Mouse (Mus musculus) liver (tissue): Measurements from ENCODE around the gene Ccdc153.

Experiments
- DNase-seq: peaks from one replicate; pipeline ENCODE4 v3.0.0-alpha.2; 2020; ENCODE audit warnings: mixed read lengths

Gene Ccdc153

DNA sequence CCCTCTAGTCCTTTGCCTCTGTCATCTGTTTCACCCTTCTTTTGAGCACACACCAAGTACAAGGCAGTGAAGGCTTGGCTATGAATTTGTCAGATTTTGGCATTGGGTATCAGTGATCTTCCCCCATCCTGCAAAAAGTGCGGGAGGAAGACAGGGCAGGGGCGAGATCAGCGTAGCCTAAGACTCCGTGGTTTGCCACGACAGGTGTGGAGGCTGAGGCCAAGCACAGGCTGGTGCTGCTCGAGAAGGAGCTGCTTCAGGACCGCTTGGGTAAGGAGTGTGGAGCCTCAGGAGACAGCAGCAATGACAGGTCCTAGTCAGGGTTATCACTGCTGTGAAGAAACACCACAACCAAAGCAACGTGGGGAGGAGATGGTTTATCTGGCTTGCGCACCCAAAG is 942 bp downstream of the Ccdc153 start:
- DNase-seq, result no peak

DNA sequence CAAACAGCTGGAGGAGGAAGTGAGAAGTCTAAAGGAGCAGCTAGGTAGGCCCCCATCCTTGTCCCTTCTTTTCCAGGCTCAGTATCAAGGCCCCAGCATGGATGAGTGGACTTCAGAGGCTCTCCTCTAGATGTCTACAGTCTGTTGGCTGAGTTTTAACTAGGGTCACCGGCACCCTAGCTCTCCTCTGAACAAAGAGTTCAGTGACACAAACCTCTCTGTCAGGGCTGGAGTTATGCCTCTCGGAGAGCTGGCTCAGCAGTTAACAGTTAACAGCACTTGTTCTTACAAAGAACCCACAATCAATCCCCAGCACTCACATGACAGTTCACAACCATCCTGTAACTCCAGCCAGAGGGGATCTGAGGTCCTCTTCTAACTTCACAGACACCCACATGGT is 3.1 kb downstream of the Ccdc153 start:
- no peak for DNase-seq

DNA sequence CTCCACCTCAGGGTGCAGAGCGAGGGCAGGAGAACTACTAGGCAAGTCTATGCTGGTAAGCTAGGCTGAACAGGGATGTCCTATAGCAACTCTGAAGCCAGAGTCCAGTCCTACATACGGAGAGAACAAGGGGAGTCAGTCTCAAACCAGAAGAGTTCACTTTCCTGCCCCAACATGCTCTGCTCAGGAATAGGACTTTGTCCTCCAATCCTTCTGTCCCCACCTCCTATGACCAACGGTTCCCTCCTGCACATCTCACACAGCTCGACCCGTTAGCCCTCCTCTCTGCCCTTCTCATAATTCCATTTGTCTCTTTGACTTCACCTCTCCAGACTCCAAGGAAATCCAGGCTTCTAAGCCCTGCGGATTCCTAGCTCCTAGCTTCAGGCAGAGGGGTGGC is 7.4 kb downstream of the Ccdc153 start:
- no peak for DNase-seq

DNA sequence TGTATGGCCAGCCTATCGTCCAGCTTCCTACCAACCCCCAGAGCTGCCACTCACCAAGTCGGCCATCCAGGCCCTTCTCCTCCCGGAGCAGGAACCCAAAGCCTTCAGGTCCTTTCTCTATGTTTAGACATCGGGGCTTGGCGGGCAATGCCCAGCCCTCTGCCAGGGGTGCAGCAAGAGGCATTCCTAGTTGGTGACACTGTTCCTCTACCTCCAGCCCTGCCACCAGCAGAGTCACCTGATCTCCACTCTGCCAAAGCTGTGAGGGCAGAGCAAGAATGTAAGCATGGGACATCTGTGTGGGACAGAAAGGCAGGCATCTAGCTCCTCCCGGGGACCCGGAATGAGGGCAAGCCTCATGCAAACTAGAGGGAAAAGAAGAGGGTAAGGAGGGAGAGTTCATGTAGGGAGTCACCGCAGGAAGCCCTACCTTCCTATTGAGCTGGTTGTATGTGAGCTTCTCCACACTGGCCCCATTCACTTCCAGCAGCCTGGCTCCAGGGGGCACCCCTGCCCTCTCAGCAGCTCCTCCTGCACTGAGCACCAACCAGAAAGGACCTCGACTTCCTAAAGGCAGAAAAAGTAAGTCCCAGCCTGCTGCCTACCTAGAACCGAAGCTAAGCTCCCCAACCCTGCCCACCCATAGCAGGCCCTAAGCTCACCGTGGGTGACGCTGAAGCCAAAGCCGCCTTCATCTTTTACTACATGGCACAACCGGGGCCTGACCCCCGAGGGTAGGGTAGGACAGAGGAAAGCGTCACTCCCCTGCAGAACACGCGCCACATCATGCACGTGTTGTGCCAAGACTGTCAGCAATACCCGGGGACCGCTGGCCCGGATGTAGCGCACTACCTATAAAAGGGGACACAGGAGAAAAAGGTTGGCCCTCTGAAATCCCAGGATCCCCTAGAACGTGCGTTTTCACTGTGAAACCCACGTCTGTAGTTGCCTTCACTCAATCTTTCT is 9.0 kb downstream of the Ccdc153 start:
- peak; percentile 75 for DNase-seq

DNA sequence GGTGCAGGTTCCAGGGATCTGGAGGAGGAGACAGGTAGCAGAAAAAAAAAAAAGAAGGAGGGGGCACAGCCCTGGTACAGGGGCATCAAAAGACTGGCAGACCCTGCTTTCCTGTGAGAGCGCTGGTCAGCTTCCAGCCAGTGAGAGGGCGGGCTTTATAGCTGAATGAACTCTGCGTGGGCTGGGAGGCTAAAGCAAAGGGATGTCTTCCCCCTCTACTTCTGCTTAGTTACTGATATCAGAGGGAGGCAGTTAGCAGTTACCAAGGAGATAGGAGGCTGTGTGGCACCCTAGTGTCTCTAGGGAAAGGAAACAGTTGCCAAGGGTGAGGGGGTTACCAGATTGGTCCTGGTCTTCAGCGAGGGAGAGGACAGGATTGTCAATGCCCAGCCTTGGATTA is 10.0 kb downstream of the Ccdc153 start:
- no peak for DNase-seq

DNA sequence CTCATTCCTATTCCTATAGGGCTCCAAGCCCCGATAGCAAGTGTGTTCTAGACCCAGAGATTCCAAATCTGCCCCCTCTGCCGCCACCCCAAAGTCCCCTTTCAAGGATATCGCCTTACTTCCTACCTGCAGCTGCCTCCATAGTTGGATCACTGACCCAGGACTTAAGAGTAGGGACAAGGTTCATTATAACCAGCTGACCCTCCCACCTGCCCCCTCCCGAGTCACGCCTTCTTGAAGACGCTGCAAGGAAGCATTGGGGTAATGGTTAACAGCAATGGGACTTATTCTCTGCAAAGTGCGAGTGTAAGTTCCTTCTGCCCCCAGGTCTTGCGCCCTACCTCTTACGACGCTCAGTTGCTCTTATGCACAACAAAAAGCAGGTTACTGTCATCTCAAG is 10.8 kb downstream of the Ccdc153 start, which contains the start of gene Pdzd3:
Pdzd3 (minus strand) TSS at position 158 of the 400 bp plus-strand sequence.
- no peak for DNase-seq

DNA sequence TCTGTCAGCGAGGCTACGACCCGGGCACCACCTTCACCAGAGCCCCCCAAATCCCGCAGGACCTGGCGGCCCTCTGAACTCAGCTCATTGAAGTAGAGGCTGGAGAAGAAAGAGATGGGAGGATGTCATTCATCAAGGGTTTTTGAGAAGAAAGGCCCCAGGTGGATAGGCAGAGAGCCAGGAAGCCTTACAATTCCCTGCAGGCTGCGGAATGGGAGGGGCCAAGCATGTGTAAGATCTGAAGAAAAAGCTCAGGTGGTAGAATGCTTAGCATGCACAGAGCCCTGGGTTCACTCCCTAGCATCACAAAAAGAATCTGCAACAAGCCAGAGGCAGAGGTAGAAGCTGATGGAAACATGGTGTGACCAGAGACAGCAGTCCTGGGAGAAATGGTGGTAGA is 13.0 kb downstream of the Ccdc153 start:
- no peak for DNase-seq

DNA sequence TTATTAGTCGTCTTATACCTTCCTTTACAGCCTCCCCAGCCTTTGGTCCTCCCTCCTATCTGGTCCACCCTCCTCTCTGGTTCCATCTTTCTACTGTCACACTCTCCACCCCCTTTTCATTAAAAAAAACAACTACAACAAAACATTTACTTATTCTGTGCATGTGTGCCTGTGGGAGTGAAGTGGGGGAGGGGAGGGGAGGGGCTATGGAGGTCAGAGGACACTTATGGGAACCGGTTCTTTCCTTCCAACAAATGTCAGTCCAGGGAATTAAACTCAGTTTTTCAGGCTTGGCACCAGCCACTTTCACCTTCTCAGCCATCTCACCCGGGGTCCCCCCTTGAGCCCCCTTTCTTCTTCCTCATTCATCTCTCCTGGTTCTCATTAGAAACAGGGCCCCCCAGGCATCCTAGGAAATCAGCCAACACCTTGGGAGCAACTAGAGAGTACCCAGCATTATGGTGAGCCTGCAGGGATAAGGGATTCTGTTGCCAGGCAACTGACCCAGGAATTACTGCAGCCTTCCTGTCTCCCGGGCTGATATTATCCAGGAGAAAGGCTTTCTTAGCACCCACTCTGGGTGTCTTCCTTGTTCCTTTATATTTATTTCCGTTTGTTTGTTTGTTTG is 14.1 kb downstream of the Ccdc153 start:
- DNase-seq, result no peak

DNA sequence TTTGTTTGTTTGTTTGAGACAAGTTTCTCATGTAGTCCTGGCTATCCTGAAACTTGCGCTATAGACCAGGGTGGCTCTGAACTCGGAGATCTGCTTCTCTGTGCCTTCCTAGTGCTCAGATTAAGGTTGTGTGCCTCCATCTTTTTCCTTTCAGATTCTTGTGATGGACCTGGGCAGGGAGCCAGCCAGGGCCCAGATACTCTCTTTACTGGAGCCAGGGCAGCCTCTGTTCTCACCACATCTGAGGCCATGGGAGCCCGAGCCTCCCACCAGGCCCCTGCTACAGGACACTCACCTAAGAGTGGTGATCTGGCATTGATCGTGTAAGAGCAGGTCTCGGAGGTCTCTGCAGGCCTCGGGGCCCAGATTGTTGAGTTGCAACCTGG is 14.7 kb downstream of the Ccdc153 start:
- no peak for DNase-seq

DNA sequence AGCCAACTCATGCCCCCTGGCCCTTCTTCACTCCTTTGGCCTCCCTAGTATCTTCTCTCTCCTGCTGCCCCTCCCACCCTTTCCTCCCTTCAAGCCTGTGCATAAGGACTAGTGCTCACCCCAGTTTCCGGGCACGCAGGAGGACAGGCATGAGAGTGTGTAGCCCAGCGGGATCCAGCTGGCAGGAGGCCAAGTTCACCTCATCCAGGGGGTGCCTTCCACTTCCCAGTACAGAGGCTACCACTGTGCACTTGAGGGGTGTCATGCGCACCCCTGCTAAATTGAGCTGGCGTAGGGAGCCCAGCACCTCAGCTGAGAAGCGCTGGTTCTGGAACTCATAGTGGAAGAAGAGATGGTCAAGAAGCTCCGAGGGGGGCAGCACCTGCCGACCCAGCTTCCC is 15.7 kb downstream of the Ccdc153 start:
- DNase-seq, result no peak

DNA sequence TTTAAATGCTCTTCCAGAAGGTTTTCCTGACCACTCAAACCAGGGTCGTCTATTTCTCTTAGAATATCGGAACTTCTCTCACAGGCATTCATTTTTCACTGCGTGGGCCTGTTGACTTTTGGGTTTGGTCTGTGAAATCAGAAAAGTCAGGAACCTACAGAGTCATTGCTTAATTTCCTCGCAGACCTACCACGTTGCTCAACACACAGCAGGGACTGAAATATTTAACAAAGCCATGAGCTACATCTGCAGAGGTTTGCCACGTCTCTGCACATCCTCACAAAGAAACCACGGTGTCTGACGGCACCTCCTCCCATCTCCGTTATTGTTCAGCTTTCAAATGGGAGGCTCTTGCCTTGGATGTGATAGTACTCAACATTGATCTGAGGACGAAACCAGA is 18.5 kb downstream of the Ccdc153 start:
- no peak for DNase-seq

DNA sequence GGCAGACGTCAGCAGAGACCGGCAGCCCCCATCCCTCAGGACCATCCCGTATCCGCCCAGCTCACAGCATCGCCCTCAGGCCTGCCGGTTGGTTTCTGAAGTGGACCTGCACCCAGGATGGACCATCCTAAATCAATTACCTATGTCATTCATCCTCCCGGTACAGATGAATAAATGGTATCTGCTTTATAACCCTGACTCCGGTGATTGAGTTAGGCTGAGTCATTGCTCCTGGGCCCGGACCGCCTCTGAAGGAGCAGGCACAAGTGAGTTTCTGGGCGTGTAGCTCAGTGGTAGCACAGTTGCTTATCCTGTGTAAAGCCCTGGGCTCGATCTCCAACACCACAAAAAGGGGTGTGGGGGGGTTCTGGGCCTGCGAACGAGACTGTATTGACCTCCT is 20.9 kb downstream of the Ccdc153 start:
- DNase-seq, result no peak

DNA sequence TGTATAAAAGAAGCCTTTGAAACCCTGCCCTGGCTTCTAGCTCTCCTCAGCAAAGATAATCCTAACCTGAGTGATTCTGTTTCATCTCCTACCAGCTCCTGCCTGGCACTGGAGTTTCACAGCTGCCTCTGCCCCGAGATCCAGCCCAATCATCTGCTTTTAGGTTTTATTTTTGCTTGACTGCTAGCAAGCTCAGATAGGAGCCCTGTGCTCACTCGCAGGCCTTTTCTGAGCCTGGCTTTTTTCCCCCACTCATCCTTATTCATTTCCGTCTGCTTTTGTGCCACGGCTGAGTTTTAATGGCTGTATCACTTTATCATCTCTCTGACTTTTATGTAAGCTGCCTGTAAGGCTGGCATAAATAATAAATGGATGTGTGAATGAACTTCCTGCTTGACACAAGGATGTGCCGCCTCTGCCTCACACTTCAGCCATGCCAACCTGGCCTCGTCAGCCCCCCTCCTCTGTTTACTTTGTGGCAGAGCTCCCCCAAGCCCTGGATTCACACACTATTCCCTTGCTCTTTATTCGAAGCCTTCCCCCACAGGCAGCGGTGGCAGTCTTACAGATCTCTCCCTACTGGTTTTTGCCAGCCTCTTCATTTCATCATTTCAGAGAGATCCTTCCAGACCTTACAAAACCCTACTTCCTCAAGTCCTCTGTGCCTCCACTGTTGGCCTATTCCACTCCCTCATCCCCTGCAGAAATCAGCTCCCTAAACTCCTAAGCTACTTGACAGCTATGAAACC is 26.2 kb downstream of the Ccdc153 start:
- DNase-seq, result no peak

DNA sequence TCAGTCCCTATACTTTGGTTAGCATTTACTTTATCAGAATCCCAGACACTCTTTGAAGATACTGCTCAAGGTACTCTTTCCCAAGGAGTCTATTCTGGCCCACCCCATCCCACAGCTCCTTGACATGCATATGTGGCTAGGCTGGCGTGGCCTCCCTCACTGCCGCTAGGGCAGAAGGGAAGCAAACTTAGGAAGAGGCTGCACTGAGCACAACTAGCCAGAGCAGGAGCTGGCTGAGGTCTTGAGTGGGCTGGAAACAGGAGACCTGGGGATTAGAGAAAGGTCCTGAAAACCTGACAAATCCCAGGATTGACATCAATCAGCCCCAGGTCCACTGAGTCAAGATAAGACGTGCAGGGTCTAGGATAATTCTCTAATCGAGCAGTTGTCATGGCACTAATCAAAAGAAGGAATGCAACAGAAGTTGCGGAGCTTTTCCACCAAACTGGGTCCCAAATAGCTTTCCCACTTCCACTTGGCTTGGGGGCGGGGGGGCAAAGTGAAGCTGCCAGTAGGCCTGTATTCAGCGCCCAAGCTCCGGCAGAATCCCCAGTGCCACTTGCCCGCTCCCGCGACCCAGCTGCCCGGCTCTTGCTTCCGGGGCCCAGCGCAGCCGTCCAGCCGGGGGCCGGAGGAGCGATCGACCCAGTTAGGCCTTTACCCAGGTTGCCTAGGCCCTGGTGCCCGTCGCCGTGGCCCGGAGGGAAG is 27.0 kb downstream of the Ccdc153 start:
- no peak for DNase-seq

DNA sequence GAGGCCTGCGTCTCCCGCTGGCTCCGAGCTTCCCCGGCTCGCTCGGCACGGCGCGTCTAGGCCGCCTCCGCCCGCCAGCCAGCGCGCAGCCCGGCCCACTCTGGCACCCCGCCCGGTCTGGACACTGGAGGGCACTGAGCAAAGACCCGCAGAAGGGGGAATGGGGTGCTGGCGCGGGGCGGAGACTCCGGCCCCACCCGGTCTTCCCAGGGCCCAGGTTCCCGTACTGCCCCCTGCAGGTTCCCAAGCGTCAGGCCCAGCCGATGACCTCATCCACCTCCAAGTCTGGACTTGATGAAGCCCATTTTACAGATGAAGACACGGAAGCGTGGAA is 27.5 kb downstream of the Ccdc153 start:
- peak; percentile 89 for DNase-seq

DNA sequence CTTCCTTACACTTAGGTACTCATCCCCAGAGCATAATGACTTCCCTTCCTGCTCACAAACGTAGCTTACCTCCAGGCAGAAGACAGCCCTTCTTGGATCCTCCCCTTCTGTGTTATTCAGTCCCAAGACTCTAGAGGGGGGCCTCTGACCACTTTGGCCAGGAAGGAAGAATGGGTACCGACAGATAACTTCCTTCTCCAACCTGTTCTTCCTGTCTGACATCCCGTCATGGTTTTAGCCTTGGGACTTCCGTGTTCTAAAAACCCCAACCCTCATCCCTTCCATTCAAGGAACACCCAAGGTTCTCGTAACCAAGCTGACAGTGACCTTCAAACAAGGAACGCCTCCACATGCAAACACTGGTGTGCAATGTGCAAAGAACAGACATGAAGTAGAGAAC is 28.0 kb downstream of the Ccdc153 start, which contains the start of gene Nlrx1:
Nlrx1 (minus strand) TSS at position 168 of the 400 bp plus-strand sequence.
- peak; percentile 51 for DNase-seq

DNA sequence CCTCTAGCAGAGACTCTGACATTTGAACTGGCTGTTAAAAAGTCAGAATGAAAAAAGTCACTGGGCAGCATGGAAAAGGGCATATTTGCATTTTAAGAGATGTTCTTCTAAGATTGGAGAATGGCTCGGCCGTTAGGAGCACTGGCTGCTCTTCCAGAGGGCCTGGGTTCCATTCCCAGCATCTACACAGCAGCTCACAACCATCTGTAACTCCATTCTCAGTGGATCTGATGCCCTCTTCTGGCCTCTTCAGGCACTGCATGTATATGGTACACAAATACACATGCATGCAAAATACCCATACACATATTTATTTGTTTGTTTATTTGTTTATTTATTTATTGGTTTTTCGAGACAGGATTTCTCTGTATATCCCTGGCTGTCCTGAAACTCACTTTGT is 28.6 kb downstream of the Ccdc153 start:
- peak; percentile 64 for DNase-seq

DNA sequence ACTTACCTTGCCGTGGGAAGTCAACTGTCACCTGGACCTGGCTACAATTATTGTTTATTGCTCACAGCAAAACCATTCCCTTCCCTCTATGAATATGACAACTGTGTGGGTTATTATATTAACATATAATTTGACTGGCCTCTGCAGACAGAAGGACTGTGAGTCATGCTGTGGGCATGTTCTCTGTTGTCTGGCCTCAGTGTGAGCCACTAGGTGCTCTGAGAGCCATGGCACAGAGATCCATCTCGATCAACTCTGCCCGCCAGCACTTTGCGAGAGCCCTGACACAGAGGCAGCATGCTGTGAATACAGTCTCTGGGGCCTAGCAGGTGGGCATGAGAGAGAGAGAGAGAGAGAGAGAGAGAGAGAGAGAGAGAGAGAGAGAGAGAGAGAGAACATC is 29.5 kb downstream of the Ccdc153 start:
- no peak for DNase-seq

DNA sequence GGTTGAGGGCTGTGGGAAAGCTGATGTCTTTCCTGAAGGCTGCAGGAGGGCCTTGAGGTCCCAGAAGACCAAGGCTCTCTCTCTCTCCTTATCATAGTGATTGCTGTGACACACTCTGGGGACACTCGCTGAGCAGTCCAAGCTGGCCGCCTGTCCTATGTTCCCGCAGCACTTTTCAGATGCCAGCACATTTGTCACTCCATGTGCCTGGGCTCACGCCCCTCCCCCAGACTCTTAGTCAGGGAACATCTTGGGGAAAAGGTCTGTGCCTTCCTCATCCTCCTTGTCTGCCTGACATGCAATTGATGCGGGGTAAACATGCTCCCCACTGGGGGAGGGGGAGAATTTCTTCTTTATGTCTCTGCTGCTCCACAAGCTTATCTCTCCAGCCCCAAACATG is 42.7 kb downstream of the Ccdc153 start:
- no peak for DNase-seq

DNA sequence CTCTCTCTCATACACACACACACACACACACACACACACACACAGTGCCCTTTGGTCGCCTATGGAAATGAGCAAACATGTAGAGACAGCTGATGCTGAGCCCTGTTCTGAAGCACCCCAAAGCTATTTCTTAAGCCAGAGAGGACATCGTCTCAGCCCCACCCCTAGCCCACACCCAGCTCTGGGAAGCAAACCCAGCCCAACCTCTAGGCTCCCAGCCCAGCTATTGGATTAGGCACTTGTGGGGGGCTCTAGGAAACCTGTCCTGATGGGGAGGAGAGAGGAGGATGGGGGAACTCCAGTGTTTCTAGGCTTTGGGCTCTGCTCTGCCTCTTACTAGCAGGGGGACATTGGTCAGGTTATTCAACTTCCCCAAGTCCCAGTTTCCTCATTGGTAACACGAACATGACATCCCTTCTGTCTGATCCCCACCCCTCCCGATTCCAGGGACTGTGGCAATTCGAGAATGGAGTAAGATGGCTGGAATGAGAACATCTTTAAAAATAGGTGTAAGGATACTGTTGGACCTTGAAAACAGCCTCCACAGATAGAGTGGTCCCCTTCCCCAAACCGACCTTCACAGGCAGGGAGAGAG is 45.9 kb downstream of the Ccdc153 start:
- DNase-seq, result peak; percentile 83

DNA sequence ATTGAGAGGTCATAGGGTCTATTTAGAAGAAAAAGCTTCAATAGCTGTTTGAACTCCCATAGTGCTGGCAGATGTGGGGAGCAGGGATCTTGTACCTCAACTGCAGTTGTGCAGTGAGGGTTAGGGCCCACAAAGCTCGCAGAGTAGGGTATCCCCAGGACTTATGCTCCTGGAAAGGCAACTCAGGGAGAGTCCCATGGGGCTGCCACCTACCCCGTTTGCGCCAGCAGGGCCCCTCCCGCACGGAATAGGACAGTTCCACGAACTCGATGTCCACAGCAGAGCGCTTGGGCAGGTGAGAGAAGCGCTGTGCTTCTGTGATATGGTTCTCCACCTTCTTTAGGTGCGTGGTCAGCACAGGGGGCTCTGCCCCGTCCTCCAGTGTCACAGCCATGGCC is 46.5 kb downstream of the Ccdc153 start:
- DNase-seq, result peak; percentile 68

DNA sequence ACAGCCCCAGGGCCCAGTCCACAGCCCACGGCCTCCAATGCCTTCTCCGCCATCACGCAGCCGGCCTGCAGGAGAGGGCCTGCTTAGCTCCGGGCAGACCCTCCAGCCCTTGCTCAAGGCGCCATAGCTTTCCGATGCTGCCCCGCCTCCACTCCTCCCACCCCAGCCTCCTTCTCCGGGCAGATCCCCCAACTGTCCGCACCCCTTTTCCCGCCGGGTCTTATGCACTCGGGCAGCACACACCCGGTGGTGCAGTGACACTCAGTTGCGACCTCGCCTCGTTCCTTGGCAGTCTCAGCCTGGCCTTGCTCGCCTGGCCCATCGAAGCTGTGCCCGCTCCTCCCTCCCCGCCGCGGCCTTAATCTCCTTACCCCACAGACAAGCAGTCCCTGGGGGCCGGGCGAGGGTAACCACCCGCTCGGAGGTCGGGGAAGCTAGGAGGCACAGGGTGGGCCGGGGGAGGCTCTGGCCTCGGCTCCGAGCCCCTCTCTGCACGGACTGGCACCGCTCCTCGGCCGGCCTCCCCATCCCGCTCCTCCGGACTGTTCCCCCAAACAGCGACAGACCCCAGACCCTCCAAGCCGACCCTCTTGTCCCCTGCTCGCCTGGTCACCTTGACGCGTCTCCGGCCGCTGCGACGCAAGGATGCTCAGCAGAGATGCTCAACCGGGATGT is 47.1 kb downstream of the Ccdc153 start:
- peak; percentile 73 for DNase-seq
